Mouse (Mus musculus) layer of hippocampus, postnatal 25 days (tissue): Measurements from ENCODE around the gene Dnajb12. TPM values are rescaled to one million over a fixed set of nuclear protein-coding genes. Genes with fewer than 3 reads are reported as not detected.

Source experiments
- DNase-seq, 2 experiments: peaks; one replicate each; pipeline ENCODE4 v3.0.0; 2022; ENCODE audit warnings: mixed read lengths in 2 of 2, low spot score in 1 of 2; ENCODE audit errors: extremely low spot score in 1 of 2
- total RNA-seq, 2 experiments: library from RNA; stranded (reverse); gene quantifications; 2 replicates each; pipeline ENCODE4 v1.2.3; 2021

The Dnajb12 gene
- total RNA-seq, 2 experiments from 2014 or later: 53.3 to 54.0 TPM

DNA sequence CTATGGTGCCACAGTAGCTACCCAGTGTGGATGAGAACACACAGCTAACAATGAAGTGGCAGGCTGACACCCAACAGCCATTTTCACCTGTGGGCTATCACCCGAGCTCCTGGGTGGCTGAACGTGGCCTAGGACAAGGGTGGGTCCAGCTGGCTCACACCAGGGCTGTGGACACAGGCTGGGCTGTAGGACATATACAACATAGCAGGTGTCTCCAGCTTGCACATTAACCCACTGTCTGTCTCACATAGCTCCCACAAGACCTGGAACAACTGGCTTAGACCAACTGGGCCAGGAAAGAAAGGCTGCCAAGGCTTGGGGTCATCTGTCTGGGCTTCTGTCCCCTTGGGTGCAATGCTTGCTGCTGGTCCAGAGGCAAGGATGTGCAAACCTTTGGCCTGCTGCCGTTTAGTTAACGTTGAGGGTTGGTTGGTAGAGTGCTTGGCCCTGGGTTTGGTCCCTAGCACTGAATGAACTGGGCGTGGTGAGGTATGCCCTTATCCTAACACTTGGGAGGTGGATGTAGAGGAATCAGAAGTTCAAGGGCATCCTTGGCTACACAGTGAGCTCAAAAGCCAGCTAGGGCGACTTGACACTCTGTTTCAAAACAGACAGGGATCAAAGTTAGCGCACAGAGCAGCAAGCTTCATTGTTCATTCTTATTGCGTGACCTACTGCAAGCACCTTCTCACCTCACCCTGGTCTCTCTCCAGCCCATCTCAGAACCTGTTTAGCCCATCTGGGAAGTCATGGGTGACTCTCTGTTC, 36.0 kb downstream of the Dnajb12 start:
- no peak for DNase-seq

DNA sequence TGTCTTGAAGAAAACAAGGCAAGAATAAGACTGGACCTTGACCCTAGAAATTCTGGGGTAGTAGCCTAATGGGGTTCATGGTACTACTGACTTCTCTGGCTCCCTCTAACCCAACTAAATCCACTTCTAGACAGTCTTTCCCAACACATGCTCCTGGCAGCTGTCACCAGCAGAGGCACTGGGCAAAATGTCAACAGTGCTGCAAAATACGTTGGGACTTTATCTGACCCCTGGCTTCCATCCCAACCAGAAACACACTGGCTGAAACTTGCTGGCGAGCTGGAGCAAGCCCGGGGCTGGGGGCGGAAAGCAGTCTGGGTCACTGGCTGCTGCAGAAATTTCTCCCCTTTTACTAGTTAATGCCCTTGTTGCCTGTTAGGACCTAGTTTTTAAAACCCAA, 36.8 kb downstream of the Dnajb12 start:
- no peak for DNase-seq

- DNase-seq: no peak
Observed at GRCm38 (mm10) chr10:59916649-59917048, 37.3 kb downstream of the Dnajb12 start.

GRCm38 (mm10) chr10:59918111-59918510, 38.8 kb downstream of the Dnajb12 start:
- DNase-seq: no peak

GRCm38 (mm10) chr10:59919494-59920181, 40.3 kb downstream of the Dnajb12 start:
- no peak for DNase-seq

DNA sequence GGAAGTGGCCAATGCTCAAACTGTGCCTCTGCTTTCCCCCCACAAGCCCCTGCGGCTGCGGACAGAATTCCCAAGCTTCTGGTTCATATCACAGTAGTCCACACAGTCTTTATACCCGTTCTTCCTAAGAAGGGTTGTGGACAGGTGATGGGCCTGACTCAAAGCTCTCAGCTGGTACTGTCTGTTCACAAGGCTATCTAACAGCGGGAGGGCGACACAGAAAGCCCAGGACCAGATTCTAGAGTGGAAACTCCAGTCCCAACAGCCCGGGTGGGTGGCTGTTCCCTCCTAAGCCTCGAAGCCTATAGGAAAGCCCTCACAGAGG, 41.1 kb downstream of the Dnajb12 start:
- no peak for DNase-seq

GRCm38 (mm10) chr10:59920810-59921681, 41.7 kb downstream of the Dnajb12 start:
- DNase-seq: peak; percentile 45 to 53

DNA sequence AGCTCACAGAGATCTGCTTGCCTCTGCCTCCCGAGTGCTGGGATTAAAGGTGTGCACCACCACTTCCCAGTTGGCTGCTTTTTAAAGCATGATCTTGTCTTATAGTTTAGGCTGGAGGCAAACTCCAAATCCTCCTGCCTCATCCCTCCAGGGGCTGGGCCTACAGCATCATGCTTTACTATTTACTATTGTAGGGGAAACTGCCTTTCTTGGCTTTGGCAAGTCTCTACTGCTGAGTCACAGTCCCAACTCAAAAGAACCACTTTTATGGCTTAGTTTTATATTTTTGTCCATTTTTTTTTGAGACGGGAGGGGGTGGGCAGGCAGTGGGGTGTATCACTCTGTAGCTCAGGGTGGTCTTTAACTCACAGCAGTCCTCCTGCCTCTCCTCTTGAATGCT, 44.1 kb downstream of the Dnajb12 start:
- no peak for DNase-seq

DNA sequence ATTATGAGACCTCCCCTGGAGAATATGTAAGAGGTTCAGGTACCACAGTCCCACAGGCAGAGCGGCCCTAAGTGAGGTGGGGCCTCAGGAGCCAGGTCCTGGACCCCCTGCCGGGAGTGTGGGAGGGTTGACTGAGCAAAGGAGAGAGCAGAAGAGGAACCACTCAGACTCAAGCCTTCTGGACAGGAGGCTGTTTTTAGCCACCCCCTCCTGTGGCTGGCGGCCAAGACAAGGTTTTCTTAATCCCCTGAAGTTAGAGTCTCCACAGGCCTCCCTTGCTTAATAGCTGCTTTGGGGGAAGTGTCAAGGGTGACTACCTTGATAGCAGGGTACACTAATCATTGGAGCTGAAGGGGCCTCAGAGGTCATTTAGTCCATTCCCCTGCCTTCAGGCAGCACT, 44.9 kb downstream of the Dnajb12 start:
- no peak for DNase-seq

DNA sequence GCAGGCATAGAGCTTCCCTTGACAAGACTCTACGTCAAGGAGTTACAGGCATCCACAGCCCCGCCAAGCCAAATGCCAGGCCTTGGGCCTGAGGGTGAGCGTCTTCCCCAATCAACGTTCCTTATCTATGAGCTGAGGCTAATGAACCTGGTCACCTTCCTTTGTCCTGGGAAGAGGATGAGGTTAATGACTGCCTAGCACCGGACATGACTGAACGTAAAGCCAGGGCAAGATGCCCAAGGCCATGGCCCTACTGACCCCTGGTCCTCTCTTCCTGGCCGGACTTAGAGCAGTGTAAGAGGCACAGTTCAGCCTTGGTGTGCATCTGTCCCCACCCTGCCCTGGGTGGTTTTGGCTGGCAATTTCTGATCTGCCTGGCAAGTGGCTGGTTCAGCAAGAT, 49.8 kb downstream of the Dnajb12 start:
- no peak for DNase-seq

GRCm38 (mm10) chr10:59930996-59931395, 51.6 kb downstream of the Dnajb12 start:
- no peak for DNase-seq

DNA sequence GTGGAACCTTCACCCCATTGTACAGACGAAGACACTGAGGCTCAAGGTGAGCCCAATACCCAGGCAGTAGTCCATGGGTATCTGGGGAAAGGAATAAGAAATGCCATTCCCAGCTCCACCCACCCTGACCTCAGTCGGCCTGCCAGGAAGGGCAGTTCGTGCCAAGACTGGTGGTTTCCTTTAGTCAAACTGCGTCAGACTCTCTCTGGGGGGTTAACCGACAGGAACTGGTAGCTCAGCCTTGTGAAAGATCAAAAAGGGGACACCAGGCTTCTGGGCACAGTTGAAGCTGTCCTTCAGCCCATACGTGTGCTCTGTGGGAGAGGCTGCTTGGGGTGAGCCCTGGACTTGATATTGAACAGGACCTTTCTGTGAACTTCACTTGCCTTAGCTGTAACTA, 53.2 kb downstream of the Dnajb12 start:
- no peak for DNase-seq

DNA sequence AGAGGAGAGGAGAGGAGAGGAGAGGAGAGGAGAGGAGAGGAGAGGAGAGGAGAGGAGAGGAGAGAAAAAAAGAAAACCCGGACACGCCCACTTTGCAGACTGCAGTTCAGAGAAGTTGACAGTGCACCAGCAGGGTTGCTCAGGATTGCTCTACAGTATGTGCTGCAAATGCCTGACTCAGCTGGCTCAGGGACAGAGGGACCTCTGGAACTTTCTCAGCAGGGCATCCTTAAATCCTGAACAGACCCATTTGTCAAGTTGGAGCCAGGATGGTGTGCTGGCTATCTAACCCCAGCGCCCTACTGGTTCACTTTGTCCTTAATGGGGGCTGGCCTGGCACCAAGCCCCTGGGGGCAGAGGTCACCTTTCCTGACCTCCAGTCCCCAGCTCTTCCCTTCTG, 54.7 kb downstream of the Dnajb12 start:
- no peak for DNase-seq

DNA sequence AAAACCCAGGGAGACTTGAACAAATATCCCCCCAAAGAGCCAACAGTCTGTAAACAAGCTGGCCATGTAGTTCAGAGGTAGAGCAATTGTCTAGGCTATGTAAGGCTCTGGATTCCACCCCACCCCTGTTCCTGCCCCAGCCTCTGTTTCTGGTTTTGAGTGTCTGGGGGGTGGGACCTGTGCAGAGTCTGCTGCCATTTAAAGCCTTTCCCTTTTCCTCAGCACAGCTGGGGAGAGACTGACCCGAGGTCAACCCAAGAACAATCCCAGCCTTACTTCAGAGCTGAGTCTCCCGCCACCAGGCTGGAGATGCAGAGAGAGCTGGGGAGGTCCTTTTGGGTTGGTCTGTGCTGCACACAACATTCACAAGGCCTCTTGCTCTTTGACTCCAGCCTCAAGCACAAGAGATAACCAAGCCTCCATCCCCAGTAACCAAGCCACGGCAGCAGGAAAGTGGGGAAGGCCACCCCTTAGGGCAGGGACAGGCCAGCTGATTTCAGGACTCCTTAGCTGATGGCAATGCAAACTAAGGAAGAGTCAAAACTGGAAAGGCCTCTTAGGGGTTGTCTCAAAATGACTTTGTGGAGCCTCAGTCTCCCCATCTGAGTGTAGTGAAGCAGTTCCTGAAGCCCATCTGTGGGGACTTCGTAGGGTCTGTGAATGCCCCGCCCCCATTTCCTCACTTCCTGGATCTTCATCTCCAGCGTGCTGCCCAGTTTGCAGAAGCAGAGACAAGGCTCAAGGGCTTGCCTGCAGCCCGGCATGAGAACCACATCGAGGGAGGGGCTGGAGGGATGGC, 56.9 kb downstream of the Dnajb12 start:
- no peak for DNase-seq

- DNase-seq: no peak
Observed at GRCm38 (mm10) chr10:59938662-59939061, 59.3 kb downstream of the Dnajb12 start.

GRCm38 (mm10) chr10:59939081-59939480, 59.7 kb downstream of the Dnajb12 start:
- DNase-seq: no peak

GRCm38 (mm10) chr10:59942281-59942846, 63.0 kb downstream of the Dnajb12 start:
- DNase-seq: peak in 1 of 2 experiments; percentile 34

DNA sequence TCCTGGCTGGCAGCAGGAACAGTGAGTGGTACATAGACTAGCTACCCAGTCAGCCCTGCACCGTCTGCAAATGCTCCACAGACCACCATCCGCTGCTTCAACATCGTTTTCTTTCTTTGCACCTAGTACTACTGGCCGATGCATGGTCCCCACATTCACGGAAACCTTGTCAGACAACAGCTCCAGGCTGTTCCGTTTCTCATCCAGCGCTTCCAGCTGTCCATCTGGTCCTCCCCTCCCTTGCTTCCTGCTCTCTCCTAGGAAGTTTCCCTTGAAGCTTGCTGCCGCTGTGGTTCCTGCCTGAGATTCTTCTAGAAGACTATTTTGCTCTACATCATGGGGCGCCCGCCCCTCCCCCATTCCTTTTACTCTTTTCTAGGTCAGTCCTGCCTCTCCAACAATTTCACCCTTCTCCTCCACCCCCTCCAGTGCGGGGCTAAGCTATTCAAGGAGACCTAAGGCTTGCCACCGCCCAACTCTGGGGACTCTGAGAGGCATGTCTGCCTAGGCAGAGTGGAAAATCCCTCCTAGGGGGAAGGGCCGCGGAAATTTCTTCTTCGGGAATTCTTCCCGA, 63.6 kb downstream of the Dnajb12 start:
- peak; percentile 47 to 63 for DNase-seq

GRCm38 (mm10) chr10:59943421-59943989, 64.1 kb downstream of the Dnajb12 start:
- DNase-seq: peak; percentile 52 to 83
